Mouse (Mus musculus) stomach, postnatal 0 days (tissue): ENCODE measurements around the gene Tubb4a.

ENCODE experiments used
- CTCF ChIP-seq: IDR thresholded peaks from 2 replicates; pipeline ENCODE4 v1.5.1; 2016; ENCODE audit warnings: antibody characterized with exemption, low read depth, mild to moderate bottlenecking, moderate library complexity
- EP300 ChIP-seq: optimal IDR thresholded peaks from 2 replicates; pipeline ENCODE3; 2016; ENCODE audit warnings: antibody characterized with exemption

DNA sequence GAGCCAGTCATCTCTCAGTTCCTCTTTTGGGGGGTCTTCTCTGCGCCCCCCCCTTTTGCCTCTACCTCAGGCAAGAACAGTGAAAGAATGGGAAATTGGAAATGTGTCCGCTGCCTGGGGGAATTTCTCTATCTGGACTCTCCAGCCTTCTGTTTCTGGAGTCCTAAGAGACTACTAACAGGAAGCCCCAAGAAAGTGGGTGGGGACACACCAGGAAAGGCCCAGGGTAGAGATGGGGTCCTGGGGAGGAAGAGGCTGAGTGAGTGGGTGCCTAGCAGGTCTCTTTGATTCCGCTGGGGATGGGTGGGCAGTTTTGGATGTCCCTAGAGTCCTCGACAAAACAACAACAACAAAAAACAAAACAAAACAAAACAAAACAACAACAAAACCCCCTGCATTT lies 16.9 kb upstream of the Tubb4a start:
- TF ChIP-seq CTCF (no peak), EP300 (no peak)
